In the genomic region with DNA sequence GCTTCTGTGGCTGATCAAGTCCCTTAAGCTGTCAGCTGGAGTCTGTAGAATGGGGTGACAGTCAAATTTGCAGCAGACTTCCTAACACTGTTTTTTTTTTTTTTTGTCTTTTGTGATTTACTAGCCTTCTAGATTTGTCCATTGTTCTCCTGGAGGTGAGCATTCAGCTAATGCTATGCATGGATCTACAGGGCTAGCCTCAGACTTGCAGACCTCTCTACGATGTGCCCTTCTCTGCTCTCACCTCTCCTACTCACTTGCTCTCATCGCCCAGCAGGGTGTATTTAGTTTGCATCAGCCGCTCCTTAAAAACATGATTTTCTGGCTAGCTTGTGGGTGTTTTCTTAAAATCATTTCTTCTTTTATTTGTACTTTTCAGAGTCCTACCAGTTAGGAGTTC, we compare ENCODE assay signal across 21 mouse cellular contexts. TPM values are rescaled to one million over a fixed set of nuclear protein-coding genes. Genes with fewer than 3 reads are reported as not detected.
A peak's percentile ranks its signal among the peaks of the same experiment; 100 is the strongest.
DNase-seq lines count a peak whose midpoint lies in the region; TF ChIP-seq lines count a peak whose summit lies in the region.
"Had no signal": no experiment of that assay in that cellular context is flagged by ENCODE, and none has a peak within 500 bp of the region (broad histone marks: within the 10 kb centered on the region; RNA-seq: fewer than 3 reads in every experiment).

No protein-coding gene starts in this region.

- in situ Hi-C loops in ES-E14 (cut with MboI; ENCODE audit: low sequenced_read_pairs in 2 of 2, unreplicated experiment in 2 of 2), result no loop called here

- H3K9ac ChIP-seq in ES-Bruce4 (ENCODE audit: low read depth, poor library complexity, severe bottlenecking) (peak overlapping the region; percentile 24; the same call in 1 of the 2 replicates), ES-E14 (ENCODE audit: insufficient read depth, low read depth, low read length, poor library complexity, severe bottlenecking) (no peak overlapping the region)
- H3K9ac ChIP-seq: embryonic facial prominence, embryonic 12.5 days; forebrain, embryonic 13.5 days; forebrain, embryonic 15.5 days; forebrain, postnatal 0 days had no signal

- H3K4me1 ChIP-seq in E14TG2a.4 (replicated peaks; ENCODE audit: low read depth, low read length) (peaks cover 62% of the 10 kb centered on the region), ES-Bruce4 (ENCODE audit: control insufficient read depth, insufficient read depth, low read length) (peaks cover 4% of the 10 kb centered on the region), ES-E14 (ENCODE audit: control insufficient read depth in 2 of 2, insufficient read depth in 2 of 2, low read length in 2 of 2, poor library complexity in 1 of 2) (peaks cover 3 to 10% of the 10 kb centered on the region in 2 experiments; a peak in 2 of 4 replicates)

- no peak for TF ChIP-seq EP300 in ES-Bruce4 (IDR thresholded peaks at IDR 0.05; ENCODE audit: insufficient read depth, low read depth, low read length)

- H3K9me3 ChIP-seq in E14TG2a.4 (ENCODE audit: low read length) (no peaks in the 10 kb centered on the region), ES-Bruce4 (replicated peaks; ENCODE audit: control insufficient read depth, insufficient read depth, low read length, poor library complexity, severe bottlenecking) (no peaks in the 10 kb centered on the region), ES-E14 (ENCODE audit: control insufficient read depth, insufficient read depth, low read depth, low read length) (no peaks in the 10 kb centered on the region)
- H3K9me3 ChIP-seq: embryonic facial prominence, embryonic 10.5 days; embryonic facial prominence, embryonic 12.5 days; forebrain, embryonic 13.5 days; forebrain, embryonic 15.5 days had no signal

- DNase-seq in ES-E14 (ENCODE audit: low read depth, low spot score), result no peak
- peak; percentile 62 for DNase-seq in ZHBTc4 (ENCODE audit: low read depth, low spot score)
- DNase-seq in kidney, adult 8-10 months, result no peak
- no peak for DNase-seq in gastrocnemius, adult 18-20 months (ENCODE audit: low spot score)
- DNase-seq in kidney, postnatal 10 days, result no peak
- no peak for DNase-seq in kidney, adult 18-20 months
- DNase-seq: adrenal gland, adult 2 months; adrenal gland, postnatal 10 days; adrenal gland, postnatal 36 days; cerebellum, adult 11-12 months; cerebellum, adult 2 months; cerebellum, adult 9-10 months; cerebellum, postnatal 10 days; cerebellum, postnatal 25 days; forebrain, postnatal 0 days had no signal

- TF ChIP-seq POLR2A in ES-Bruce4 (IDR thresholded peaks at IDR 0.05; ENCODE audit: insufficient read depth, low read length), result no peak

- H3K27ac ChIP-seq in ES-Bruce4 (ENCODE audit: insufficient read depth, low read length) (peak overlapping the region; percentile 81), ES-E14 (ENCODE audit: insufficient read depth, low read depth, low read length, poor library complexity, severe bottlenecking) (peak overlapping the region; percentile 79; the same call in 1 of the 2 replicates)
- H3K27ac ChIP-seq: embryonic facial prominence, embryonic 10.5 days; embryonic facial prominence, embryonic 12.5 days; forebrain, embryonic 13.5 days; forebrain, embryonic 15.5 days had no signal

- no peaks in the 10 kb centered on the region for H3K27me3 ChIP-seq in E14TG2a.4 (ENCODE audit: insufficient read depth, low read length)
- no peaks in the 10 kb centered on the region for H3K27me3 ChIP-seq in ES-Bruce4 (ENCODE audit: control insufficient read depth, insufficient read depth, low read length, poor library complexity, severe bottlenecking)
- H3K27me3 ChIP-seq: embryonic facial prominence, embryonic 12.5 days; forebrain, embryonic 13.5 days; forebrain, embryonic 15.5 days had no signal

- H3K36me3 ChIP-seq in E14TG2a.4 (ENCODE audit: insufficient read depth, low read length), result peaks cover 70% of the 10 kb centered on the region
- H3K36me3 ChIP-seq in ES-Bruce4 (ENCODE audit: control insufficient read depth, insufficient read depth, low read length, poor library complexity, severe bottlenecking), result peaks cover 41% of the 10 kb centered on the region
- H3K36me3 ChIP-seq in ES-E14 (ENCODE audit: control insufficient read depth, insufficient read depth, low read length, poor library complexity, severe bottlenecking), result peaks cover 25% of the 10 kb centered on the region

- H3K4me3 ChIP-seq in E14TG2a.4 (replicated peaks; ENCODE audit: low read length), result peak overlapping the region; percentile 13; the same call in 1 of the 2 replicates
- H3K4me3 ChIP-seq in ES-Bruce4 (ENCODE audit: low read depth, low read length), result no peak overlapping the region
- H3K4me3 ChIP-seq in ES-E14 (ENCODE audit: insufficient read depth in 1 of 2, low read depth in 1 of 2, low read length in 2 of 2, poor library complexity in 1 of 2, severe bottlenecking in 1 of 2), result no peak overlapping the region
- H3K4me3 ChIP-seq: embryonic facial prominence, embryonic 10.5 days; embryonic facial prominence, embryonic 12.5 days; forebrain, embryonic 13.5 days; forebrain, embryonic 15.5 days had no signal

- TF ChIP-seq CTCF in E14TG2a.4 (conservative IDR thresholded peaks at IDR 0.05; ENCODE audit: low read length), result no peak
- no peak for TF ChIP-seq CTCF in ES-Bruce4 (IDR thresholded peaks at IDR 0.05; ENCODE audit: low read depth, low read length)

TF ChIP-seq in ES-E14, 5 proteins besides CTCF, POLR2A, EP300 and RAD21:
- no peak for TF ChIP-seq HCFC1 (IDR thresholded peaks at IDR 0.05; ENCODE audit: borderline replicate concordance, insufficient read depth, low read length)
- peak; percentile 75; the same call in 1 of the 2 replicates for TF ChIP-seq ZNF384 (IDR thresholded peaks at IDR 0.05; ENCODE audit: low read depth, low read length)

RNA-seq across cellular contexts. Expression of gene Psmd12, which starts 5.1 kb away (rescaled TPM):
- polyA plus RNA-seq in ES-Bruce4 (2011; ENCODE audit: insufficient read depth, insufficient read length, low read depth, missing spikeins), result 155 and 167 TPM in 2 replicates
- 72.7 and 140 TPM in 2 replicates for total RNA-seq in ES-E14 (2012; rRNA removed)
- total RNA-seq in gastrocnemius, adult 18-20 months (2021), result 100 to 1,000 TPM; 101 to 110 TPM

RNA-seq across cellular contexts. Expression of gene Pitpnc1, which starts 13.8 kb away (rescaled TPM):
- 25.4 and 27.1 TPM in 2 replicates for polyA plus RNA-seq in ES-Bruce4 (2011; ENCODE audit: insufficient read depth, insufficient read length, low read depth, missing spikeins)
- 37.3 and 42.9 TPM in 2 replicates for total RNA-seq in ES-E14 (2012; rRNA removed)
- total RNA-seq in gastrocnemius, adult 18-20 months (2021), result 10 to 100 TPM; 73.8 to 93.7 TPM
